Mouse (Mus musculus): ENCODE measurements around the gene Sash3. TPM values are rescaled to one million over a fixed set of nuclear protein-coding genes. Genes with fewer than 3 reads are reported as not detected.

The Sash3 gene
- total and polyA plus RNA-seq, 3 experiments, result 0.31 to 1.2 TPM; not detected in 1

DNA sequence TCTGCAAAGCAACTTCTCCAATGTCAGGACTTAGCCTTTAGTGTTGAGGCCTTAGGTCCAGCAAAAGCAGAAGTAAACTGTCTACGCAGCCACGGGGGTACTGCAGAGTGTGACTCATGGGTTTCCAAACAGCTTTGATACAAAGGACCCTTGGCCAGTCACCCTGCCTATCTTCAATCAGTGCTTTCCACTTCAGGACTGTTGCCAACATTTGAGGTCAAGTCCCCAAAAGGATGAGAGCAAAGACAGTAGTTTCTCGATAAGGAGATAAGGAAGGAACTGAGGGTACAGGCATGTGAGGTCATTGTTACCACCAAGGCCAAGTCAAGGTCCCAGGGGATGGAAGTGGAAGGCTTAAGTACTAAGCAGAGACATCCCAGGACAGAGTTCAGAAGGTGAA lies 40.0 kb upstream of the Sash3 start:
- no peaks in the 10 kb centered on the region for H3K79me2 ChIP-seq (ENCODE audit: control insufficient read depth, insufficient read depth, low read length, poor library complexity)
- no peak overlapping the region for H3K27ac ChIP-seq (ENCODE audit: control insufficient read depth, low read depth, low read length)
- DNase-seq (ENCODE audit: low read depth, low spot score), result peak; percentile 40

GRCm38 (mm10) chrX:48108394-48109315 lies 37.6 kb upstream of the Sash3 start, which contains the start of gene Xpnpep2:
Xpnpep2 (plus strand) TSS chrX:48108725.
- H3K9ac ChIP-seq (ENCODE audit: control insufficient read depth, low read depth, low read length, poor library complexity, severe bottlenecking), result no peak within 1 kb of the TSS
- H3K4me3 ChIP-seq (ENCODE audit: control insufficient read depth in 1 of 2, insufficient read depth in 1 of 2, low read depth in 2 of 2, low read length in 2 of 2), result no peak within 1 kb of the TSS
- H3K4me1 ChIP-seq (ENCODE audit: control insufficient read depth in 1 of 2, insufficient read depth in 2 of 2, low read length in 2 of 2), result no peaks in the 10 kb centered on the region
- DNase-seq (ENCODE audit: low read depth, low spot score), result no peak
- TF ChIP-seq ZMIZ1 (IDR thresholded peaks at IDR 0.05; ENCODE audit: low read depth, low read length) (no peak), POLR2AphosphoS2 (IDR thresholded peaks at IDR 0.05; ENCODE audit: low read length) (no peak), SMC3 (IDR thresholded peaks at IDR 0.05; ENCODE audit: low read depth, low read length) (no peak), TCF12 (IDR thresholded peaks at IDR 0.05; ENCODE audit: low read depth, low read length) (no peak), ZKSCAN1 (IDR thresholded peaks at IDR 0.05; ENCODE audit: low read depth, low read length) (no peak), NRF1 (IDR thresholded peaks at IDR 0.05; ENCODE audit: insufficient read depth, low read depth, low read length, poor library complexity, severe bottlenecking) (no peak), UBTF (IDR thresholded peaks at IDR 0.05; ENCODE audit: borderline replicate concordance, insufficient read depth, low read depth, low read length) (no peak), ZC3H11A (IDR thresholded peaks at IDR 0.05; ENCODE audit: low read depth, low read length) (no peak), POLR2A (IDR thresholded peaks at IDR 0.05; ENCODE audit: control insufficient read depth in 1 of 2, insufficient read depth in 1 of 2, low read depth in 1 of 2, low read length in 2 of 2, poor library complexity in 1 of 2) (no peak), ETS1 (IDR thresholded peaks at IDR 0.05; ENCODE audit: low read depth, low read length) (no peak), MEF2A (IDR thresholded peaks at IDR 0.05; ENCODE audit: extremely low read depth, insufficient replicate concordance, low read depth, low read length, poor library complexity, severe bottlenecking) (no peak), MXI1 (IDR thresholded peaks at IDR 0.05; ENCODE audit: low read depth, low read length) (no peak), TBP (IDR thresholded peaks at IDR 0.05; ENCODE audit: low read depth, low read length) (no peak), CTCF (IDR thresholded peaks at IDR 0.05 in 2 of 3, conservative IDR thresholded peaks at IDR 0.05 in 1 of 3; ENCODE audit: control insufficient read depth in 1 of 3, insufficient read depth in 1 of 3, low read depth in 2 of 3, low read length in 3 of 3, poor library complexity in 1 of 3, severe bottlenecking in 1 of 3) (no peak), E2F4 (IDR thresholded peaks at IDR 0.05; ENCODE audit: borderline replicate concordance, low read depth, low read length) (no peak), USF2 (IDR thresholded peaks at IDR 0.05; ENCODE audit: borderline replicate concordance in 1 of 2, insufficient read depth in 1 of 2, low read depth in 1 of 2, low read length in 2 of 2) (no peak), RAD21 (IDR thresholded peaks at IDR 0.05; ENCODE audit: low read depth, low read length) (no peak)
- no peaks in the 10 kb centered on the region for H3K36me3 ChIP-seq (ENCODE audit: control insufficient read depth in 1 of 2, insufficient read depth in 2 of 2, low read length in 2 of 2)
- no peaks in the 10 kb centered on the region for H3K79me2 ChIP-seq (ENCODE audit: control insufficient read depth, insufficient read depth, low read length, poor library complexity)
- H3K9me3 ChIP-seq (replicated peaks; ENCODE audit: insufficient read depth, low read length), result no peaks in the 10 kb centered on the region
- no peak within 1 kb of the TSS for H3K27ac ChIP-seq (ENCODE audit: control insufficient read depth, low read depth, low read length)
- no peaks in the 10 kb centered on the region for H3K27me3 ChIP-seq (ENCODE audit: control insufficient read depth in 1 of 2, insufficient read depth in 2 of 2, low read length in 2 of 2)

More for the DNA sequence above, 40.0 kb upstream of the Sash3 start:
- Histone ChIP-seq H3K9ac (ENCODE audit: control insufficient read depth, low read depth, low read length, poor library complexity, severe bottlenecking) (no peak overlapping the region), H3K36me3 (ENCODE audit: control insufficient read depth in 1 of 2, insufficient read depth in 2 of 2, low read length in 2 of 2) (no peaks in the 10 kb centered on the region), H3K4me3 (ENCODE audit: control insufficient read depth in 1 of 2, insufficient read depth in 1 of 2, low read depth in 2 of 2, low read length in 2 of 2) (no peak overlapping the region), H3K9me3 (replicated peaks; ENCODE audit: insufficient read depth, low read length) (no peaks in the 10 kb centered on the region), H3K27me3 (ENCODE audit: control insufficient read depth in 1 of 2, insufficient read depth in 2 of 2, low read length in 2 of 2) (no peaks in the 10 kb centered on the region), H3K4me1 (ENCODE audit: control insufficient read depth in 1 of 2, insufficient read depth in 2 of 2, low read length in 2 of 2) (no peaks in the 10 kb centered on the region)
- TF ChIP-seq POLR2AphosphoS2 (IDR thresholded peaks at IDR 0.05; ENCODE audit: low read length) (no peak), POLR2A (IDR thresholded peaks at IDR 0.05; ENCODE audit: control insufficient read depth in 1 of 2, insufficient read depth in 1 of 2, low read depth in 1 of 2, low read length in 2 of 2, poor library complexity in 1 of 2) (no peak), JUND (IDR thresholded peaks at IDR 0.05; ENCODE audit: low read depth, low read length) (no peak), USF2 (IDR thresholded peaks at IDR 0.05; ENCODE audit: borderline replicate concordance in 1 of 2, insufficient read depth in 1 of 2, low read depth in 1 of 2, low read length in 2 of 2) (no peak), HCFC1 (IDR thresholded peaks at IDR 0.05; ENCODE audit: low read depth, low read length) (no peak), MXI1 (IDR thresholded peaks at IDR 0.05; ENCODE audit: low read depth, low read length) (no peak), RCOR1 (IDR thresholded peaks at IDR 0.05; ENCODE audit: low read depth, low read length) (no peak), TCF12 (IDR thresholded peaks at IDR 0.05; ENCODE audit: low read depth, low read length) (no peak), ZKSCAN1 (IDR thresholded peaks at IDR 0.05; ENCODE audit: low read depth, low read length) (no peak), POLR2AphosphoS5 (IDR thresholded peaks at IDR 0.05; ENCODE audit: borderline replicate concordance, low read depth, low read length) (no peak), NELFE (IDR thresholded peaks at IDR 0.05; ENCODE audit: low read depth, low read length) (no peak), MEF2A (IDR thresholded peaks at IDR 0.05; ENCODE audit: extremely low read depth, insufficient replicate concordance, low read depth, low read length, poor library complexity, severe bottlenecking) (no peak), UBTF (IDR thresholded peaks at IDR 0.05; ENCODE audit: borderline replicate concordance, insufficient read depth, low read depth, low read length) (no peak), ZC3H11A (IDR thresholded peaks at IDR 0.05; ENCODE audit: low read depth, low read length) (no peak), ETS1 (IDR thresholded peaks at IDR 0.05; ENCODE audit: low read depth, low read length) (no peak), CTCF (IDR thresholded peaks at IDR 0.05 in 2 of 3, conservative IDR thresholded peaks at IDR 0.05 in 1 of 3; ENCODE audit: control insufficient read depth in 1 of 3, insufficient read depth in 1 of 3, low read depth in 2 of 3, low read length in 3 of 3, poor library complexity in 1 of 3, severe bottlenecking in 1 of 3) (no peak)
